Mouse (Mus musculus) spleen, postnatal 4 days (tissue): ENCODE measurements around the gene 4933402E13Rik.

Source experiments
- DNase-seq, 2 experiments: peaks; one replicate each; pipeline ENCODE4 v3.0.0; 2022; ENCODE audit warnings: low spot score in 2 of 2

The 4933402E13Rik gene

GRCm38 (mm10) chrX:62283199-62283598, at the start of gene 4933402E13Rik:
Gene 4933402E13Rik (plus strand): TSS chrX:62283499.
- no peak for DNase-seq
